Mouse (Mus musculus) Patski (cell line): ENCODE measurements at regions not wholly inside any gene's neighbourhood (a gene's known extent, or its start where the extent isn't known, plus 50 kb on each side); places are given as distances from the start of the nearest gene placed in this dataset.

ENCODE experiments used
- ATAC-seq: fragments of 100-300 bp; one replicate; pipeline ENCODE4 v1.8.0; 2021
- CTCF ChIA-PET: fragments of 350-600 bp; sonication (Branson Sonifier 250); formaldehyde crosslinking; loops from one replicate; lab custom pipeline; 2022; ENCODE audit warnings: inconsistent platforms; lab: Charles Lee
- POLR2A ChIA-PET: fragments of 350-600 bp; sonication (Branson Sonifier 250); formaldehyde crosslinking; loops from one replicate; lab custom pipeline; 2022; ENCODE audit warnings: antibody characterized with exemption, inconsistent platforms; lab: Charles Lee
- DNase-seq: peaks from one replicate; pipeline ENCODE4 v3.0.0-alpha.2; 2011; ENCODE audit warnings: low read depth, low spot score
- H3K27me3 ChIP-seq: fragments of 371-371 bp; one replicate; pipeline ENCODE4 v1.5.1; 2021
- CTCF ChIP-seq: fragments of 100-300 bp; IDR thresholded peaks from one replicate; pipeline ENCODE4 v1.5.1; 2021
- in situ Hi-C: fragments of 300-500 bp; cut with MboI; formaldehyde crosslinking; loops from 3 replicates; pipeline ENCODE4 v1.11.1; 2018; ENCODE audit warnings: low pct_unique_long_range_greater_than_20kb, mixed read lengths

DNA sequence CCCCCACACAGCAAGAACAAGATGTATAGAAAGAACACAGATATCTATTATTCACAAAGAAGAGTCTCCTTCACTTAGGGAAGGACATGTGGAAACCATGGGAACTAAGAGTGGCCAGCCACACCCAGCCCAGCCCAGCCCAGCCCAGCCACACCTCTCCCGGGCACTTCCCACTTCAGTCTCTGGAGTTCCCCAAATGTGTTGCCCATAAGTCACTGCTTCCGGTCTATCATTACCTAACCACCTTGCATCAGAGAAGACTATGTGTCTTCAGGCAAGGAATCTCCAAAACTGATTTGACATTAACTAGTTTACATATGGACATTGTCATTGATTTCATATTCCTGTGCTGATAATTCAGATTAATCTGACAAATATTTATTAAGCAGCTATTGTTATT lies 147.6 kb downstream of the Nfkbiz start:
- TF ChIP-seq CTCF: no peak
- H3K27me3 ChIP-seq: no peaks in the 10 kb centered on the region
- DNase-seq (no peak), ATAC-seq (no peak)
- in situ Hi-C loops: no loop called here
- CTCF ChIA-PET: no interaction called here
- POLR2A ChIA-PET: no interaction called here

DNA sequence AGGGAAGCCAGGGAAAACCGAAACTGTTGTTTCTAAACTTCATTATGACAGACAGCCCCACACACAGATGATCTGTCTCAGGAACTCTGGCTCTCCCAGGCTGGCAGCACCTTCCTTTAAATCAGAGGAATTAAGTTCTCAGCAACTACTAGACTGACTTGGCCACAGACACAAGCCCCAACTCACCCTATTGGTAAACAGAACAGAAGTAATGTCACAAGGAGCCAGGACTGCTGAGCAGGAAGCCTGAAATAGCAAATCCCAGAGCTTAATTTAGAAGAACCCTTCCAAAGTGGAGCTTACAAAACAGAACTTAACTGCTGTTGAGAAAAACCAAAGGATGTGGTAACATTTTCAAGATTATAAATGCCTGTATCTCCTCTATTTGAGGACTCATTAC lies 174.8 kb downstream of the Nfkbiz start:
- DNase-seq (no peak), ATAC-seq (no peak)
- CTCF ChIA-PET: interaction anchor here (1.2 kb wide), 1 partner anchor 22 kb away, joined by 3 read pairs; no protein-coding TSS in a partner anchor
- no peak for TF ChIP-seq CTCF
- in situ Hi-C loops: no loop called here
- POLR2A ChIA-PET: no interaction called here
- H3K27me3 ChIP-seq: no peaks in the 10 kb centered on the region

DNA sequence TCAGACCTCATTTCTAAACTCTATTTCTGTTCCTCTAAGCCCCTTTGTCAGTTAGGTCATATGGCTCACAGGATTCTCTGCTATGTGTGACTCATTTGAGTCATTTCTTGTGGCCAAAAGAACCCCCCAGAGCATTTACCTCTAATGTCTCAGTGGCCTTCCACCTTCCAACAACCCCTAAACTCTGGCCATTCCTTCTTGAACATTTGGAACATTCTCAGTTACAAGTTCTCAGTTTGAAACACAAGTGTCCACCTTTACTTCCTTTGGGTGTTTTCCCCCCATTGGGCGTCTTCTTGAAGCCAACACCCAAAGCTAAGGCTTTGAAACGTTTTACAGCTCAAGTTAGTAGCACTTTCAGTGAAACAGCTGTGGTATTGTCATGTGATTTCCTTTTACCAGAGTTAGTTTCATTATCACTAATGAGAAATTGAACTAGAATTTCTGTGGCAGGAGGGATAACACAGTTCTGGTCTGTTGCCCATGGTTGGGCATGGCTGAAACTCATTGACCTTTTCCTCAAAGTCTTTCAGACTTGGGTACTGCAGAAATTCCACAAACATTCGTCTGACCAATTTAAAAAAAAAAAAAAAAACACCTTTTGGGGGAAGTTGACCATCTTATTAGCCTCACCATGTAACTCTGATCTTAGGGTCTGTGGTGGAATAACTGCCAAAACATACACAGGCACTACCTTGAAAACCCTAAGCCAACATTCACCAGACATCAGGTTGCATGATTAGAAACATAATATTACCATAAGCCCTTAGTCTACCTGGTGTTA lies 201.8 kb downstream of the Nfkbiz start:
- no peaks in the 10 kb centered on the region for H3K27me3 ChIP-seq
- ChIA-PET POLR2A (interaction anchor here (0.5 to 1.4 kb wide), 8 partner anchors 34 to 183 kb away, joined by 3 to 8 read pairs (median 3); no protein-coding TSS in a partner anchor), CTCF (interaction anchor here (1.0 kb wide), 1 partner anchor 117 kb away, joined by 5 read pairs; no protein-coding TSS in a partner anchor)
- DNase-seq (peak; percentile 86), ATAC-seq (peak; percentile 68)
- in situ Hi-C loops: loop anchor here (10.0 kb wide), 2 partner anchors 178 to 208 kb away; no protein-coding TSS in a partner anchor
- no peak for TF ChIP-seq CTCF

DNA sequence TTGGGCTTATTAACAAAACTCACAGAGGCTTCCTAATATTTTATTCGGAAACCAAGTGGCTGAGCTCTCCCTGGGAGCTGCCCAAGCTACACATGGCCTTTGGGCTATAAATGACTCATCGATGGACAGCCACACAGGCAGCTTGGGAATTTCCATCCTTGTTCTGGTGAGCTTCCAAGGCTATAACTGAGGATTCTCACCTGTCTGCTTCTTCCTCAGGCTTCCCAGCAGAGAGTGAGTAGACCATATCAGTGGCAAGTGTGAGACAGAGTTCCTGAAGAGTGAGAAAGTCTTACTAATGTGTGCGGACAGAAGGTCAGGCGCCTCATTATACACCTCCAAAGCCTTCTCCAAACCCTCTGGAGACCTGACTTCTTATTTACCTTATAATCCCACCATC lies 202.5 kb downstream of the Nfkbiz start:
- H3K27me3 ChIP-seq: no peaks in the 10 kb centered on the region
- in situ Hi-C loops: loop anchor here (10.0 kb wide), 2 partner anchors 179 to 209 kb away; no protein-coding TSS in a partner anchor
- ChIA-PET CTCF (interaction anchor here (1.0 kb wide), 1 partner anchor 116 kb away, joined by 5 read pairs; no protein-coding TSS in a partner anchor), POLR2A (interaction anchor here (0.7 to 1.4 kb wide), 5 partner anchors 104 to 184 kb away, joined by 3 to 6 read pairs (median 3); no protein-coding TSS in a partner anchor)
- ATAC-seq (peak; percentile 81), DNase-seq (peak; percentile 88)
- no peak for TF ChIP-seq CTCF

DNA sequence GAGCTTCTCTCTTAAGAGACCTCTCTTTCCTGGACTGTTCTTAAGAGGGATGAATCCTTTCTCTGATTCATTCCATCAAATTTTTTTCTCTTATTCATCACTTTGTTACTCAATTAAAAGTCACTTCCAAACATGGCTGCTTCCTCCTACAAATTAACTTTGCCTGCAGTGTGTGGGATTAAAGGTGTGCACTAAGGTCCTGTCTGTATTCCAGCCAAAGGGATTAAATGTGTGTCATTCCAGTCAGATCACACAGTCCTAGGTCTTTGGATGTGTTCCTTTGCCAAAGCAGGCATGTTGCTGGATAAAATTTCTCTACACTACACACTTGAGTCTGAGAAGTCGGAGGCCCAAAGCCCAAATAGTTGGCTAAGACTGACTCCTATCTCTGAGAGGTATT lies 204.0 kb downstream of the Nfkbiz start:
- ATAC-seq (no peak), DNase-seq (no peak)
- H3K27me3 ChIP-seq: no peaks in the 10 kb centered on the region
- in situ Hi-C loops: loop anchor here (5.0 to 10.0 kb wide), 3 partner anchors 102 to 210 kb away; no protein-coding TSS in a partner anchor
- ChIA-PET CTCF (no interaction called here), POLR2A (interaction anchor here (0.6 kb wide), 1 partner anchor 190 kb away, joined by 4 read pairs; no protein-coding TSS in a partner anchor)
- no peak for TF ChIP-seq CTCF

DNA sequence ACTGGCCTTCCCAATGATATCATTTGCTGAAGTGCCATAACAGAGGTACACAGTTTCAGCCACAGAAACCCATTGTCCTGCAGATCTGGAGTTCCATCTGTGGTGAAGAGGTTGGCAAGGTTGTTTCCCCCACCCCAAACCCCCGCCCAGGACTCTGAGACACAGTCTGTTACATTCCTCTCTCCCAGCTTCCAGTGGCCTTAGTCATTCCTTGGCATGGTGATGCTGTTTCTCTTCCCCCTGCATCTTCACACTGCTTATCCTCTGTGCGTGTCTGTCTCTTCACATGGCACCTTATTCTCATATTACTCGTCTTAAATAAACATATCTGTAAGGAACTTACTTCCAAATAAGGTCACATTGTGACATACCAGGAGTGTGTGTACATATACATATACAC lies 206.5 kb downstream of the Nfkbiz start:
- in situ Hi-C loops: loop anchor here (5.0 to 10.0 kb wide), 3 partner anchors 100 to 213 kb away; no protein-coding TSS in a partner anchor
- no peak for TF ChIP-seq CTCF
- H3K27me3 ChIP-seq: no peaks in the 10 kb centered on the region
- CTCF ChIA-PET: interaction anchor here (1.5 kb wide), 1 partner anchor 99 kb away, joined by 4 read pairs; no protein-coding TSS in a partner anchor
- peak; percentile 76 for DNase-seq
- POLR2A ChIA-PET: interaction anchor here (0.6 to 1.5 kb wide), 2 partner anchors 145 to 189 kb away, joined by 4 read pairs; no protein-coding TSS in a partner anchor
- peak; percentile 73 for ATAC-seq

DNA sequence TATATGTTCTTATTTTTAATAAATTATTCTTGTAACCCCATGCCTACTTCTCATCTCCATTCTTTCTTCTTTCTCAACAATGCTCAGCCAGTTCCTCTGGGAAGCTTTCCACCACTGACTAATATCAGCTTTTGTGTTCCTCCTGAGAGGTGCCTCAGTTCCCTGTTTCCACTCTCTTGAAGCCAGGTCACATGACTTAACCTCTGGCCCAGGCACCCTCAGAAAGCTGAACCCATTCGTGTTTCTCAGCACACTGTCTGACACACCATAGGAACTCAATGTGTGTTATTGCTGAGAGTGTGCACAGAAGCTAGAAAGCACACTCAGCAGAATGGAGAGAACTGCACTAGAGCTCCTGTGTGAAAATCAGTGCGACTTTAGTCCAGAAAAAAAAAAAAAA lies 207.1 kb downstream of the Nfkbiz start:
- CTCF ChIA-PET: interaction anchor here (1.3 to 1.5 kb wide), 2 partner anchors 10 to 98 kb away, joined by 4 read pairs; no protein-coding TSS in a partner anchor
- no peaks in the 10 kb centered on the region for H3K27me3 ChIP-seq
- in situ Hi-C loops: loop anchor here (5.0 to 10.0 kb wide), 3 partner anchors 99 to 213 kb away; no protein-coding TSS in a partner anchor
- DNase-seq (no peak), ATAC-seq (no peak)
- TF ChIP-seq CTCF: no peak
- POLR2A ChIA-PET: interaction anchor here (0.7 to 1.5 kb wide), 2 partner anchors 76 to 189 kb away, joined by 4 to 6 read pairs; no protein-coding TSS in a partner anchor

DNA sequence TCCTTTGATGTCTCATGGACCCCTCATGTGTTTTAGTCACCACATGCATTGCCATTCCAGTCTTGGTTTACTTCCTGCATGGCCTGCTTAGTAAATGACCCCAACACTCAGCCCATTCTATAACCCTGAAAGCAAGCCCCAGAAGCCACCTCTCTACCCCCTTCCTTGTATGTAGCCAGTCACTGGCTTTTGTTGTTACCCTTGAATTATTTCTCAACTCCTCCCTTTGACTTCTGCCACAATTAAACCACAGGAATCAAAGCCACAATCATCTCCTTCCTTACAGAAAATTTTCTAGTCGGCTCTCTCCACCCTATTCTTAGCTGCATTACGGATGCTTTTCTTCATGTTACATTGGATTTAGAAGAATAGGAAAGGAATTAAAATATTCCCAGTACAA lies 207.7 kb downstream of the Nfkbiz start:
- TF ChIP-seq CTCF: no peak
- POLR2A ChIA-PET: interaction anchor here (0.7 to 1.5 kb wide), 2 partner anchors 77 to 190 kb away, joined by 4 to 6 read pairs; no protein-coding TSS in a partner anchor
- in situ Hi-C loops: loop anchor here (5.0 to 10.0 kb wide), 3 partner anchors 99 to 214 kb away; no protein-coding TSS in a partner anchor

DNA sequence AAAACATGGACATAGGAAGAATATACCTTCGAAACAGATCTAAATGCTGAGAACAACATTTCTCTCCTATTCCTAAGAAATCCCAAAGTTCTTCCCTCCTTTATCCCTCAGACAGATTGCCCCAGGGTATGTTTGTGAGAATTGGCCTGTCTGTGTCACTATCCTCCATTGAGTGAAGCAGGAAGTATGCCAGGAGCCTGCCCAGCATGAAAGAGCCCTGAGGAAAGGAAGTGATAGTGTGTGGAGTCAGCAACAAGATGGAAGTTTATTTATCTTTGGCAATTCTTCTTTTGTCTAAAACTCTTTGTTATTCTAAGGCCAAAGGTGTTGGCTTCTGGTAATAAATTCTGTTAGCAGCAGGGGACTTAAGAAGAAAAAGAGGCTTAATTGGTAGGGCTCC lies 211.2 kb downstream of the Nfkbiz start:
- ATAC-seq: no peak
- no peak for DNase-seq
- H3K27me3 ChIP-seq: no peaks in the 10 kb centered on the region
- CTCF ChIA-PET: no interaction called here
- in situ Hi-C loops: no loop called here
- no peak for TF ChIP-seq CTCF
- POLR2A ChIA-PET: no interaction called here

More for the DNA sequence above, 207.7 kb downstream of the Nfkbiz start:
- CTCF ChIA-PET: interaction anchor here (1.3 to 1.5 kb wide), 2 partner anchors 9 to 98 kb away, joined by 4 read pairs; no protein-coding TSS in a partner anchor
- no peaks in the 10 kb centered on the region for H3K27me3 ChIP-seq
- DNase-seq (no peak), ATAC-seq (peak; percentile 61)

DNA sequence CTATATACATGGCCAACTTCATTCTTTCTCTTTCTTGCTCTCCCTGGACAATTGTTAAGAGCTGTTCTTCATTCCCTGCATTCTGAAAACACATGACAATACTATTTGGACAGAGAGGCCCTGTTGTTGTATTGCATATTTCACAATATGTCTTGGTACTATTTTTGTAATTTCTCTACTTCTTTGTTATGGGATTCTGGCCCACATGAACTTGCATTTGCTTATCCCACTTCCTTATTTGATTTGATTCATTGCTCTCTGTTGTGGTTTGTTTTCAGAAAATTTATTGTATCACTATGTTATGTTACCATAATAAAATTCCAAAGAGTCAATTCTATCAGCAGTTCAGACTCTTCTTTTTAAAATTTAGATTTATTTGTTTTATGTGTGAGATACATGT lies 215.3 kb downstream of the Nfkbiz start:
- POLR2A ChIA-PET: no interaction called here

More for the DNA sequence above, 215.3 kb downstream of the Nfkbiz start:
- no peak for DNase-seq
- H3K27me3 ChIP-seq: no peaks in the 10 kb centered on the region
- CTCF ChIA-PET: interaction anchor here (1.0 kb wide), 1 partner anchor 14 kb away, joined by 3 read pairs; no protein-coding TSS in a partner anchor
- no peak for ATAC-seq
- in situ Hi-C loops: no loop called here
- no peak for TF ChIP-seq CTCF
